Mouse (Mus musculus): ENCODE results near the gene Rgs8.

Gene Rgs8

GRCm38 (mm10) chr1:153747861-153748530 lies 95.2 kb downstream of the Rgs8 start:
- POLR2A ChIA-PET, result interaction anchor here in 3 of 4 experiments (1.3 to 3.0 kb wide), 10 partner anchors 9 to 199 kb away, joined by 3 to 16 read pairs (median 6); partner anchors contain the start of genes Npl (in 2 of the 3) and Rgs8 (in 1 of the 3)
- CTCF ChIA-PET, result interaction anchor here in 3 of 4 experiments (0.6 to 5.0 kb wide), 12 partner anchors 9 to 198 kb away, joined by 3 to 80 read pairs (median 8); partner anchors contain the start of genes Npl (in 1 of the 3) and Rgs8 (in 1 of the 3)

GRCm38 (mm10) chr1:153748549-153748948 lies 95.7 kb downstream of the Rgs8 start:
- ChIA-PET POLR2A (interaction anchor here (0.6 to 3.0 kb wide), 28 partner anchors 10 to 557 kb away, joined by 3 to 16 read pairs (median 4); partner anchors contain the start of genes Npl (in 3 of the 4), Dhx9 (in 1 of the 4), Glul (in 1 of the 4) and Rgs8 (in 1 of the 4)), CTCF (interaction anchor here (0.5 to 5.0 kb wide), 53 partner anchors 8 to 1357 kb away, joined by 3 to 80 read pairs (median 5); partner anchors contain the start of genes Npl (in 3 of the 4), Glul (in 1 of the 4), Rgs8 (in 1 of the 4) and Teddm2 (in 1 of the 4))

- ChIA-PET POLR2A (interaction anchor here (0.5 to 3.0 kb wide), 49 partner anchors 9 to 626 kb away, joined by 3 to 16 read pairs (median 4); partner anchors contain the start of genes Npl (in 4 of the 4), Glul (in 2 of the 4), Teddm2 (in 2 of the 4) and Dhx9 (in 1 of the 4)), CTCF (interaction anchor here (0.5 to 5.0 kb wide), 90 partner anchors 9 to 1356 kb away, joined by 3 to 80 read pairs (median 4); partner anchors contain the start of genes Npl (in 3 of the 4), Glul (in 1 of the 4), Rgs8 (in 1 of the 4) and Teddm2 (in 1 of the 4))
These were observed 96.5 kb downstream of the Rgs8 start, which contains the start of gene Rnasel for GRCm38 (mm10) chr1:153749211-153749801. Rnasel (plus strand) TSS chr1:153749426.

Data from embryonic stem cell, embryonic (primary cell).